Mouse (Mus musculus): ENCODE results near the gene Mgst2.

DNA sequence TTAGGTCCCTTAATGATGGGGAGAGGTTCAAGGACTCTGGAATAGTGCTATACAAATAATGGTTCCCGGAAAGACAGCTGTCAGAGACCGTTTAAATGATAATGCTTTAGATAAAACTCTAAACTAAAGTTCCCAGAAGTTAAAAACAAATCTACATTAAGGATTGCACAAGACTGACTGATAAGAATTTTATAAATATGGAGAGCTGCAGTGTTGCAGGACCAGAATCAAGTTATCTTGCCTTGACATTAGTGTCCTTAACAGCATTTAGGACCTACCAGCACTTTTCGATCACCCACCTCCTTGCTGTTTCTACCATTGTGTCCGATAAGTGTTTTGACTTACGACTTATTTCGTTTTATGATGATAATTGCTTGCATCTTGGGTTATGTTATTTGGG lies 21.9 kb upstream of the Mgst2 start:
- TF ChIP-seq CTCF (IDR thresholded peaks at IDR 0.05; ENCODE audit: borderline replicate concordance, insufficient read depth, low read length) = no peak
- TF ChIP-seq POLR2A (IDR thresholded peaks at IDR 0.05; ENCODE audit: low read depth, low read length) = no peak
